Mouse (Mus musculus) left cerebral cortex, adult 18-20 months (tissue): ENCODE results near the gene Gm38431. TPM values are rescaled to one million over a fixed set of nuclear protein-coding genes. Genes with fewer than 3 reads are reported as not detected.

Experiments used
- DNase-seq, 2 experiments: peaks; one replicate each; pipeline ENCODE4 v3.0.0; 2021 to 2022; ENCODE audit warnings: low spot score in 2 of 2, mixed read lengths in 1 of 2
- long read RNA-seq, 2 experiments: library from polyadenylated mRNA; stranded (forward); transcript quantifications; one replicate each; pipeline ENCODE4 v2.0.0; 2021
- total RNA-seq, 2 experiments: library from RNA; stranded (reverse); gene quantifications; 2 replicates each; pipeline ENCODE4 v1.2.3; 2021

The Gm38431 gene
- total RNA-seq = 1 to 10 TPM; 1.6 to 1.8 TPM
- long read RNA-seq, experiment 1, partial matches to known transcripts = 1 of 6 reads
- long read RNA-seq, experiment 1, other reads (novel, unspliced or antisense) = 5 of 6 reads
- long read RNA-seq, experiment 2, partial matches to known transcripts = 2 of 7 reads
- long read RNA-seq, experiment 2, other reads (novel, unspliced or antisense) = 5 of 7 reads

- peak; percentile 94 to 98 for DNase-seq
Observed at GRCm38 (mm10) chr9:21091707-21092320, at the start of gene Gm38431, which contains the start of gene Raver1. TSS of gene Gm38431 (minus strand) at chr9:21091997. TSS of gene Raver1 (minus strand) at chr9:21092008.

- no peak for DNase-seq
Observed at GRCm38 (mm10) chr9:21138386-21138785, 46.6 kb upstream of the Gm38431 start.

GRCm38 (mm10) chr9:21137229-21137628 lies 45.4 kb upstream of the Gm38431 start:
- peak; percentile 55 to 72 for DNase-seq

GRCm38 (mm10) chr9:21136401-21136800 lies 44.6 kb upstream of the Gm38431 start:
- DNase-seq = no peak

- no peak for DNase-seq
Observed at GRCm38 (mm10) chr9:21135941-21136381, 44.2 kb upstream of the Gm38431 start.

GRCm38 (mm10) chr9:21135329-21135890 lies 43.6 kb upstream of the Gm38431 start:
- DNase-seq = no peak

GRCm38 (mm10) chr9:21134595-21135328 lies 43.0 kb upstream of the Gm38431 start:
- DNase-seq = no peak

- no peak for DNase-seq
Observed at GRCm38 (mm10) chr9:21133064-21133707, 41.4 kb upstream of the Gm38431 start.

- DNase-seq = no peak
Observed at GRCm38 (mm10) chr9:21132102-21132775, 40.4 kb upstream of the Gm38431 start.

- DNase-seq = peak; percentile 87 to 91
Observed at GRCm38 (mm10) chr9:21131059-21131956, 39.5 kb upstream of the Gm38431 start, which contains the start of gene Tyk2. TSS of gene Tyk2 (minus strand) at chr9:21131243.

GRCm38 (mm10) chr9:21126259-21126627 lies 34.4 kb upstream of the Gm38431 start:
- no peak for DNase-seq

- DNase-seq = no peak
Observed at GRCm38 (mm10) chr9:21125502-21126258, 33.9 kb upstream of the Gm38431 start.

- no peak for DNase-seq
Observed at GRCm38 (mm10) chr9:21124837-21125236, 33.0 kb upstream of the Gm38431 start.

GRCm38 (mm10) chr9:21121483-21121882 lies 29.7 kb upstream of the Gm38431 start:
- no peak for DNase-seq

- DNase-seq = no peak
Observed at GRCm38 (mm10) chr9:21117073-21117472, 25.3 kb upstream of the Gm38431 start.

- DNase-seq = no peak
Observed at GRCm38 (mm10) chr9:21115105-21115504, 23.3 kb upstream of the Gm38431 start.

GRCm38 (mm10) chr9:21114190-21114589 lies 22.4 kb upstream of the Gm38431 start:
- DNase-seq = no peak

GRCm38 (mm10) chr9:21113751-21114150 lies 22.0 kb upstream of the Gm38431 start:
- no peak for DNase-seq
